Mouse (Mus musculus) intestine, postnatal 0 days (tissue): ENCODE results near the gene Synpo2l. TPM values are rescaled to one million over a fixed set of nuclear protein-coding genes. Genes with fewer than 3 reads are reported as not detected.

Experiments
- ATAC-seq: fragments of 200-750 bp; cut with Nextera tagmentation; 2 replicates; pipeline ENCODE4 v1.8.0; 2017; ENCODE audit warnings: mild to moderate bottlenecking, moderate TSS enrichment, moderate library complexity
- H3K27ac ChIP-seq: fragments of 300-500 bp; sonication (generic); 2 replicates; pipeline ENCODE4 v1.5.1; 2014; ENCODE audit warnings: mild to moderate bottlenecking, low read depth, low read length, moderate library complexity
- H3K27me3 ChIP-seq: fragments of 300-500 bp; sonication (generic); replicated peaks from 2 replicates; pipeline ENCODE4 v1.6.1; 2014; ENCODE audit warnings: low read length, mixed read lengths; ENCODE audit not compliant: control insufficient read depth, insufficient read depth
- H3K36me3 ChIP-seq: fragments of 300-500 bp; sonication (generic); 2 replicates; pipeline ENCODE4 v1.6.1; 2014; ENCODE audit warnings: mild to moderate bottlenecking, moderate library complexity; ENCODE audit not compliant: control insufficient read depth, insufficient read depth
- H3K4me1 ChIP-seq: fragments of 300-500 bp; sonication (generic); replicated peaks from 2 replicates; pipeline ENCODE4 v1.6.1; 2014; ENCODE audit warnings: antibody characterized with exemption, low read length, mixed read lengths; ENCODE audit not compliant: control insufficient read depth, insufficient read depth
- H3K4me2 ChIP-seq: fragments of 300-500 bp; sonication (generic); replicated peaks from 2 replicates; pipeline ENCODE4 v1.6.1; 2014; ENCODE audit warnings: low read depth, mild to moderate bottlenecking, moderate library complexity
- H3K4me3 ChIP-seq: fragments of 300-500 bp; sonication (generic); 2 replicates; pipeline ENCODE4 v1.5.1; 2014; ENCODE audit warnings: low read depth, low read length
- H3K9ac ChIP-seq: fragments of 300-500 bp; sonication (generic); 2 replicates; pipeline ENCODE4 v1.6.1; 2014; ENCODE audit warnings: mild to moderate bottlenecking, low read depth, low read length
- H3K9me3 ChIP-seq: fragments of 300-500 bp; sonication (generic); 2 replicates; pipeline ENCODE4 v1.6.1; 2016; ENCODE audit warnings: mixed run types; ENCODE audit not compliant: control insufficient read depth
- CTCF ChIP-seq: sonication (generic); IDR thresholded peaks from 2 replicates; pipeline ENCODE4 v1.5.1; 2016; ENCODE audit warnings: low read depth, mild to moderate bottlenecking, control low read depth, antibody characterized with exemption, moderate library complexity
- WGBS: fragments of 180-500 bp; shearing (Covaris S2); extraction: QIAGEN DNeasy Blood & Tissue Kit; methylation state at CpG from one replicate; pipeline ENCODE4 v1.1.7; 2014; 5-methylcytosine and 5-hydroxymethylcytosine counted together
- polyA plus RNA-seq: library from polyadenylated mRNA; unstranded; fragments of >200 nt; fragmentation: Nextera tagmentation; extraction: Ambion mirVana; gene quantifications from 2 replicates; pipeline ENCODE4 v1.2.1, GENCODE M21; 2015

Gene Synpo2l
- polyA plus RNA-seq, 1 experiment from 2014 or later, result 0.23 TPM

DNA sequence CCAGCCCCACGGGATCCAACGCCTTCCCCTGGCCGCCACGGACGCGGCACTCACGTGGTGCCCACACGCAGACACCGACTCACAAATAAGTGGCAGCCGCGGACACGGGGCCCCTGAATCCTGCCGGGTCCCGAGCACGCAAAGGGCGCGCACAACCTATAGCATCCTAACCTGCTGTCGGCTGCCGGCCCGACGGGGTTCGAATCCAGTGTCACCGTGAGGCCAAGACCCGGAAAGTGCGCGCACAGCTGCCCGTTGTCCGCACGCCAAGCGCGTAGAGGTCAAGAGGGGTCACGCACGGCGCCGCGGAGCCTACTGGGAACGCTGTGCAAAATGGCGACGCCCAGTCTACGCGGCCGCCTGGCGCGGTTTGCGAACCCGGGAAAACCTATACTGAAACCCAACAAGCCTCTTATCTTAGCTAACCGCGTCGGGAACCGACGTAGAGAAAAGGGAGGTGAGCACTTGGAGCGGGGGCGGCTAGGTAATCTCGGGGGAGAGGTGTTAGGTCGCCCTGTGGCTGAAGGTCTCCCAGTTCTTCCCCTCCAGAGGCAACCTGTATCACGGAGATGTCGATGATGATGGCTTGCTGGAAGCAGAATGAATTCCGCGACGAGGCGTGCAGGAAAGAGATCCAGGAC, 34.7 kb upstream of the Synpo2l start, which contains the start of gene Chchd1:
Gene Chchd1, plus strand, starts transcription at position 266 of the 641 bp plus-strand sequence.
- Histone ChIP-seq H3K4me2 (peak within 1 kb of the TSS; percentile 71), H3K4me3 (peak within 1 kb of the TSS; percentile 72), H3K27me3 (no peaks in the 10 kb centered on the region), H3K27ac (peak within 1 kb of the TSS; percentile 91), H3K9me3 (no peaks in the 10 kb centered on the region), H3K4me1 (peaks cover 2% of the 10 kb centered on the region; the same call in 1 of the 2 replicates), H3K9ac (peak within 1 kb of the TSS; percentile 82), H3K36me3 (no peaks in the 10 kb centered on the region; the same call in 1 of the 2 replicates)
- peak; percentile 73 for ATAC-seq
- TF ChIP-seq CTCF, result no peak
- WGBS, result 0% methylated on average over 61 of the region's 61 CpGs

GRCm38 (mm10) chr14:20702096-20702740, 34.1 kb upstream of the Synpo2l start:
- peak; percentile 16 for ATAC-seq
- Histone ChIP-seq H3K4me3 (peak overlapping the region; percentile 72), H3K27me3 (no peaks in the 10 kb centered on the region), H3K9ac (peak overlapping the region; percentile 82), H3K4me2 (peak overlapping the region; percentile 71), H3K9me3 (no peaks in the 10 kb centered on the region), H3K36me3 (no peaks in the 10 kb centered on the region; the same call in 1 of the 2 replicates), H3K4me1 (peaks cover 2% of the 10 kb centered on the region; the same call in 1 of the 2 replicates), H3K27ac (peak overlapping the region; percentile 91)
- TF ChIP-seq CTCF, result no peak
- WGBS, result 5% methylated on average over 15 of the region's 15 CpGs

DNA sequence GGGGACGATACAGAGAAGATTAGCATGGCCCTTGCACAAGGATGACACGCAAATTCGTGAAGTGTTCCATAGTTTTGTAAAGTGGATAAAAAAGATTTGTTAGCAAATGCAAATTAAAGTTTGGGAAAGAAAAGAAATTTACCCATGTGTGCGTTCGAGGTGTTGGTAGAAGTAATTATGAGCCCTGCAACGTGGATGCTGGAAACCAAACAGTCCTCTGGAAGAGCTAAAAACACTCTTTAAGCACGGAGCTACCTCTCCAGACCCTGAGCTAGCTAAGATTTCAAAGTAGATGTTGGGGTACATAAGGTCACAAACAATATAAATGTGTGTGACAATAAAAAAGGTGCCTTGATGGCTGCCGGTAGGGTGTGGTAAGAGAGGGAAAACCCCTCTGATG, 33.4 kb upstream of the Synpo2l start:
- H3K4me1 ChIP-seq, result peaks cover 2% of the 10 kb centered on the region; the same call in 1 of the 2 replicates
- peak overlapping the region; percentile 72; the same call in 1 of the 2 replicates for H3K4me3 ChIP-seq
- no peaks in the 10 kb centered on the region for H3K9me3 ChIP-seq
- H3K27ac ChIP-seq, result no peak overlapping the region
- no peaks in the 10 kb centered on the region; the same call in 1 of the 2 replicates for H3K36me3 ChIP-seq
- H3K27me3 ChIP-seq, result no peaks in the 10 kb centered on the region
- TF ChIP-seq CTCF, result no peak
- no peak for ATAC-seq
- 58% methylated on average over 8 of the region's 8 CpGs for WGBS
- peak overlapping the region; percentile 71 for H3K4me2 ChIP-seq
- 0 out of 2 replicates have a peak overlapping the region, but pooled peaks have one; percentile 82 for H3K9ac ChIP-seq

DNA sequence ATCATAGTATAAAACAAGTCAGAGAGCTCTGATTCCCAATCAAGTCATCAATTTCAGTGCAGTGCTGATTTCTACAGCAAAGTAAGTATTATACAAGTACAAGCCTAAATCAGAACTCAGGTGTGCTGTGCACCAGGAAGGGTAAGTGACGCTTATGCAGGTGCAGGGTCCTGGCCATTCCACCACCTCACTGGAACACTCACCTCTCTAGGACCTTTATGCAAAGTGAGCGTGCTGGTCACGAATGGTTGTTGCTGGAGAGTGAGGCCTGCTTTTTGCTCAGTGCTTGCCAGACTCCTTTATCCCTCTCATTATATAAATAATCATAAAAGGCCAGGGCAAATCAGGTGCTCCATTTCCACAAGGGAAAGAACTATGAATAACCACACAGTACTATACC, 32.2 kb upstream of the Synpo2l start:
- Histone ChIP-seq H3K27me3 (no peaks in the 10 kb centered on the region), H3K4me3 (no peak overlapping the region), H3K9me3 (no peaks in the 10 kb centered on the region), H3K4me1 (peaks cover 9% of the 10 kb centered on the region; the same call in 1 of the 2 replicates), H3K27ac (no peak overlapping the region), H3K4me2 (no peak overlapping the region), H3K36me3 (no peaks in the 10 kb centered on the region; the same call in 1 of the 2 replicates), H3K9ac (no peak overlapping the region)
- no peak for TF ChIP-seq CTCF
- ATAC-seq, result no peak
- WGBS, result 59% methylated on average over 3 of the region's 3 CpGs

DNA sequence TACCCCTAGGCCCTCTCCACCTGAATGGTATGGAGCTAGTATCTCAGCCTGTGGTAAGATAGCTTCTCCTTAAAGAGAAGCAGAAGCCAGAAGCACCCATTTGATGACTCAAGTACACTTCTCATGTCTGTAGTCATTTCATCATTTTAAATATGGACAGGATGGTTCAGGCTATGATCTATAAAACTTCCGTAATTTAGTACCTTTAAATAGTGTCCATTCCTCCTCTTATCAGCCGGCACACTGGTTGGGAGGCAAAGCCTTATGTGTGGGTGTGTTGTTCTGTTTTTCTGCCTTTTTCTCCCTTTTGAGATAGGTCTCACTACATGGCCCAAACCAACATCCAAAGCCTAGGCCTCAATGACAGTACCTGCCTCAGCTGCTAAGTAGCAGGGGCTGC, 30.4 kb upstream of the Synpo2l start:
- Histone ChIP-seq H3K4me3 (no peak overlapping the region), H3K4me2 (no peak overlapping the region), H3K4me1 (peaks cover 7% of the 10 kb centered on the region; the same call in 1 of the 2 replicates), H3K27me3 (no peaks in the 10 kb centered on the region), H3K27ac (no peak overlapping the region), H3K9me3 (no peaks in the 10 kb centered on the region), H3K36me3 (peaks cover 6% of the 10 kb centered on the region), H3K9ac (no peak overlapping the region)
- no peak for ATAC-seq
- no peak for TF ChIP-seq CTCF
- WGBS, result 75% methylated on average over 2 of the region's 2 CpGs

- H3K27ac ChIP-seq, result no peak overlapping the region
- peak; percentile 80 for TF ChIP-seq CTCF
- no peaks in the 10 kb centered on the region for H3K9me3 ChIP-seq
- no peaks in the 10 kb centered on the region for H3K27me3 ChIP-seq
- H3K36me3 ChIP-seq, result peaks cover 21% of the 10 kb centered on the region
- H3K4me3 ChIP-seq, result no peak overlapping the region
- 27% methylated on average over 1 of the region's 1 CpGs for WGBS
- no peak overlapping the region for H3K9ac ChIP-seq
- peaks cover 6% of the 10 kb centered on the region; the same call in 1 of the 2 replicates for H3K4me1 ChIP-seq
- H3K4me2 ChIP-seq, result peak overlapping the region; percentile 89; the same call in 1 of the 2 replicates
- ATAC-seq, result no peak
Observed at GRCm38 (mm10) chr14:20696986-20697385, 28.8 kb upstream of the Synpo2l start.
